Mouse (Mus musculus) ES-Bruce4 (cell line): Measurements from ENCODE around the gene Spata21.

ENCODE experiments used
- CTCF ChIP-seq: IDR thresholded peaks from one replicate; pipeline ENCODE4 v1.8.1; 2011; ENCODE audit warnings: low read depth, low read length
- EP300 ChIP-seq: IDR thresholded peaks from 2 replicates; pipeline ENCODE4 v1.6.1; 2011; ENCODE audit warnings: low read depth, low read length; ENCODE audit not compliant: insufficient read depth
- POLR2A ChIP-seq: IDR thresholded peaks from one replicate; pipeline ENCODE4 v1.8.1; 2011; ENCODE audit warnings: low read length; ENCODE audit not compliant: insufficient read depth

- TF ChIP-seq POLR2A (no peak), CTCF (no peak), EP300 (no peak)
These were observed 6.9 kb downstream of the Spata21 start for GRCm38 (mm10) chr4:141095016-141095415.
